Mouse (Mus musculus) megakaryocyte, embryonic 14.5 days (primary cell): ENCODE data around the gene Odf3. TPM values are rescaled to one million over a fixed set of nuclear protein-coding genes. Genes with fewer than 3 reads are reported as not detected.

Source experiments
- H3K27me3 ChIP-seq: replicated peaks from 2 replicates; pipeline ENCODE3; 2012; ENCODE audit warnings: inconsistent platforms
- H3K36me3 ChIP-seq: replicated peaks from 2 replicates; pipeline ENCODE3; 2012; ENCODE audit warnings: low read length, inconsistent platforms, mixed read lengths
- H3K4me1 ChIP-seq: 2 replicates; pipeline ENCODE4 v1.6.1; 2012; ENCODE audit warnings: inconsistent platforms
- H3K4me3 ChIP-seq: replicated peaks from 2 replicates; pipeline ENCODE3; 2012; ENCODE audit warnings: moderate library complexity, mild to moderate bottlenecking, inconsistent platforms
- H3K9me3 ChIP-seq: 2 replicates; pipeline ENCODE4 v1.6.1; 2012; ENCODE audit warnings: inconsistent platforms
- FLI1 ChIP-seq: IDR thresholded peaks from 2 replicates; pipeline ENCODE4 v1.6.1; 2012; ENCODE audit warnings: low read length, inconsistent platforms, mixed read lengths
- GATA1 ChIP-seq: IDR thresholded peaks from 3 replicates; pipeline ENCODE4 v1.6.1; 2012; ENCODE audit warnings: mixed read lengths, low read length, inconsistent platforms, borderline replicate concordance
- polyA plus RNA-seq: library from polyadenylated mRNA; stranded (reverse); fragments of >175 nt; gene quantifications from 2 replicates; pipeline ENCODE4 v1.2.3, GENCODE M21; 2012; ENCODE audit warnings: low replicate concordance; ENCODE audit not compliant: insufficient read depth

Gene Odf3
- polyA plus RNA-seq, 1 experiment, result 0.13 TPM

DNA sequence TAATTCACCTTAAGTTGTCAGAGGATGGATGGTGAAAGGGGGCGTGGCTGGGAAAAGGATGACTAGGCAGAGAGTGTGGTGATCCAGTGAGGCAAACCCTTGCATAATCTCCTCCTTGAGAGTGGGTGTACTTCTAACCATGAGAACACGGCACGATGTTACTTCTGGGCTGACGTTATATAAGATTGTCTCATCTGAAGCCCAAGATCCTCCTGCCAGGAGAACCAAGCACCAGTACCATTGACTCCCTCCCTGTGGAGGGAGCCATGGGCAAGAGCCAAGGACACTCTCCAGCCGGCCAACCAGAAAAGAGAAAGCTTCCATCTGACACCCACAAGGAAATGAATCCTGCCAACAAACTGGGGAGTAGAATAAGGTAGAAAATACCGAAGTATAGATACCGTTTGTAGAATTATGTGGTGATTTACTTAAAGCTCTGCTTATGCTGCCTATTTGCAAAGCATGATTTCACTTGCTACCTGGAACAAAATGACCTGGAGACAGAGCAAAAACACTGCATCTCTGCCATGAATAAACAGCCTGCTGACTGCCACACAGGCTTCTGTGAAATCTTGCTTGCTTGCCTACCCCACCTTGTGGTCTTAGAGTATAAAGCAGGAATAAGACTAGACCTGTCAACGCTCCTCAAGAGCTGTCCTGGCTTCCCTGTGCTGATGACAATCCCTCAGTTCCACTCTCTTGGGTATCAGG lies 19.3 kb upstream of the Odf3 start:
- peaks cover 10% of the 10 kb centered on the region for H3K4me1 ChIP-seq
- H3K36me3 ChIP-seq, result no peaks in the 10 kb centered on the region
- peaks cover 28% of the 10 kb centered on the region for H3K27me3 ChIP-seq
- no peaks in the 10 kb centered on the region for H3K9me3 ChIP-seq
- peak overlapping the region; percentile 80 for H3K4me3 ChIP-seq
- no peak for TF ChIP-seq GATA1
- TF ChIP-seq FLI1, result no peak

DNA sequence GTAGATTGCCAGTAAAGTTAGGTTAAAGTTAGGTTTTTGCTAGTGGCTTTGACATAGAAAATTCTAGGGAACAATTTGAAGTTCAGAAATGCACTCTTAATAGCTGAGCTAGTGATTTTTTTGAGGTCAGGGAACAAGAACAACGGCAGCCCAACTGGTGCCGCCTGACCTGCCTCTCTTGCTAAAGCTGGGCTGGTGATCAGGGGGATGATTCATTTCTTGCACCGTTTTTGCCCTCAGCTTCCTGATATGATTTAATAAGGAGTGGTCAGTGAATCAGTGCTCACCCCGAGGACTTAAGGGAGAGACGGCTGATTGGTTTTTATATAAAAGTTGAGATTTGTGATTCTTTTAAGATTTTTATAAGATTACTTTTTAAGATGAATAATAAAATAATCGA lies 16.2 kb upstream of the Odf3 start:
- H3K9me3 ChIP-seq, result no peaks in the 10 kb centered on the region
- no peak overlapping the region for H3K4me3 ChIP-seq
- no peaks in the 10 kb centered on the region for H3K36me3 ChIP-seq
- peaks cover 48% of the 10 kb centered on the region for H3K27me3 ChIP-seq
- peaks cover 15% of the 10 kb centered on the region for H3K4me1 ChIP-seq
- TF ChIP-seq GATA1 (no peak), FLI1 (no peak)

DNA sequence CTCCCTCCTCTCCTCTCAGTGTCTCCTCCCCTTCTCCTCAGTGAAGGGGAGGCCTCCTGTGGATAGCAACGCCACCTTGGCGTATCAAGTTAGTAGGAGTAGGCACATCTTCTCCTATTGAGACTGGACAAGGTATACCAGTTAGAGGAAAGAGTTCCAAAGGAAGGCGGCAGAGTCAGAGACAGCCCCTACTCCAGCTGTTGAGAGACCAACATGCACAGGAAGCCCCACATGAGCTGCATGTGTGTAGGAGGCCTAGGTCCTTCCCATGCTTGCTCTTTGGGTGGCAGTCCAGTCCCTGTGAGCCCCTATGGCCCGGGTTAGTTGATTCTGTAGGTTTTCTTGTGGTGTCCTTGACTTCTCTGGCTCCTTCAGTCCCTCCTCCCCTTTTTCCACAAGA lies 14.3 kb upstream of the Odf3 start:
- TF ChIP-seq GATA1, result no peak
- TF ChIP-seq FLI1, result no peak
- Histone ChIP-seq H3K4me3 (no peak overlapping the region), H3K27me3 (peaks cover 62% of the 10 kb centered on the region), H3K4me1 (peaks cover 17% of the 10 kb centered on the region), H3K9me3 (no peaks in the 10 kb centered on the region), H3K36me3 (no peaks in the 10 kb centered on the region)

DNA sequence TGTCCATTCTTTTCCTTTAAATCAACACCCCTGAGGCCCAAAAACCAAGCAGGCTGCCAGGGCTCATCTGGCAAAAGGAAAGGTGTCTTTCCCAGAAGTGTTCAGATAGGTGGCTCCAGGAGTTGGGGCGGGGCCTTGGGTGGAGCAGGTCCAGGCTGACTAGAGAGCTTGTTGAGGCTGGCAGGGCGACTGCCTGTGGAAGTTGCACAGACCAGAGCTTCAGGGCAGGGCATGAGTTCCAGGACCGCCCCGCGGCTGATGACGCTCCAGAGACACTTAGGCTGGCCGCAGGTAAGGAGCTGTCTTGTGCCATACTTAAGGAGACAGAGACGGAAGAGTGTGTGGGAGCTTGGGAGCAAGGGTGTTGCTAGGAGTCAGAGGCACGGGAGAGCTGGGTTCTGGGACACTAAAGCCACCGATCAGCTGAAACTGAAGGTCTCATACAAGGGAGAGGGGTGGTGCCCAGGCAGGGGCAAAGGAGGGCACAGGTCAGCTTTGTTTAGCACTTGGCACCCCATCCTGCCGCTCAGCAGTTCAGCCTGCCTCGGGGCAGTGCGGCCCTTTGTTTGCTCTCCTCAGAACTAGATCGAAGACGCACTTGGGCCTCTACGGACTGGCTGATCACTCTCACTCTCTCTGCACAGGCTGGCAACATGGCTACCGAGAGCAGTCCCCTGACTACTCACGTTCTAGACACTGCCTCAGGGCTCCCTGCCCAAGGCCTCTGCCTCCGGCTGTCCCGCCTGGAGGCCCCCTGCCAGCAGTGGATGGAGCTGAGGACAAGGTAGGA lies 12.4 kb upstream of the Odf3 start, which contains the start of gene Urah:
Gene Urah (plus strand): TSS at position 51 of the 790 bp plus-strand sequence.
- H3K4me3 ChIP-seq, result no peak within 1 kb of the TSS
- no peaks in the 10 kb centered on the region for H3K36me3 ChIP-seq
- peaks cover 19% of the 10 kb centered on the region for H3K4me1 ChIP-seq
- no peaks in the 10 kb centered on the region for H3K9me3 ChIP-seq
- TF ChIP-seq FLI1 (no peak), GATA1 (no peak)
- H3K27me3 ChIP-seq, result peaks cover 76% of the 10 kb centered on the region

DNA sequence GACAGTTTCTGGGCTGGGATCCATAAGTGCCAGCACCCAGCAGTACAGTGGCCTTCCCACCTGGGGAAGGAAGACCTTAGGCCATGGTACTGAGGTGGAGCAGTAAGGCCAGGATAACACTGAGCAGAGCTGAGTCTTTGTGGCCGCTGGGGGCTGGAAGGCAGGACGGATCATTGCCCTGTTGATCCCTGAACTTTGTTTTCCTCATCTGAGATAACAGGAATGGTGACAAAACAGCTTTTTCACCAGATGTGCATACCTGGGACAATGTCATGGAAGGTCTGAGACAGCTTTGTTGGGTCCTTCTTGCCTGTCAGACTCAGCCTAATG lies 11.9 kb upstream of the Odf3 start:
- Histone ChIP-seq H3K4me3 (no peak overlapping the region), H3K4me1 (peaks cover 19% of the 10 kb centered on the region), H3K27me3 (peaks cover 77% of the 10 kb centered on the region), H3K9me3 (no peaks in the 10 kb centered on the region), H3K36me3 (no peaks in the 10 kb centered on the region)
- TF ChIP-seq FLI1 (no peak), GATA1 (no peak)

DNA sequence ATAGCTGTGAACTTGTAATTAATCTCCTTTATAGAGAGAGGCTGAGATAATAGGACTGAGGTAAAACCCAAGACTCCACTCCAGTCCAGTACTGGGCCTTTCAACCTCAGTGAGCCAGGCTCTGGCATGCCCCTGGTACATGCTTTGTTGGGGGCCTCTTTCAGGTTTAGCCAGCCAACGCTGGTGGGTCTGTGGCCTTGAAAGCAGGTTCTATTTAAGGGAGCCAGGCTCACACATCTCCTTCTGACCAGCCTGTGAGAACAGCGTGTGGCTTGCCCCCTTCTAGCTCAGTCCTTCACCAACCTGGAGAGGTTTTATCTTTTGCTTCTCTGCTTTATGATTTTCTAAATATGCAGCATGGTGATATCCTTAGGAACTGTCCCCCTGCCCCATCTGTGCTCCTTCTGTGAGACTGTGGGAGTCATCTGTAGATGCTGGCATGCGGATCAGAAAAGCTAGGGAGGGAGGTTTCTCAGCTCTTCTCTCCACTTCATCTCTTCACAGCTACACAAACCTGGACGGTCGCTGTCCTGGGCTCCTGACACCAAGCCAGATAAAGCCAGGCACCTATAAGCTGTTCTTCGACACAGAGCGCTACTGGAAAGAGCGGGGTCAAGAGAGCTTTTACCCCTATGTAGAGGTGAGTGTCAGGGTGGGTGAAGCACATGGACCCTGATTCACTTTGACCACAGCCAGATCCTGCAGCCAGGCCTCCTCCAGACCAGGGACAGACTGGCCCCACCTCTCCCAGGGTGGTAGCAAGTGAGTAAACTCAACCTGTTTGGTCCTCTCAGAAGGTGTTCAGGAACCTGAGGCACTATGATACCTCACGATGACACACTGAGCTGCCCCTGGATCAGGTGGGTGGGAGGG lies 11.1 kb upstream of the Odf3 start:
- no peaks in the 10 kb centered on the region for H3K9me3 ChIP-seq
- peaks cover 20% of the 10 kb centered on the region for H3K4me1 ChIP-seq
- H3K27me3 ChIP-seq, result peaks cover 82% of the 10 kb centered on the region
- no peak overlapping the region for H3K4me3 ChIP-seq
- no peaks in the 10 kb centered on the region for H3K36me3 ChIP-seq
- no peak for TF ChIP-seq FLI1
- TF ChIP-seq GATA1, result no peak

DNA sequence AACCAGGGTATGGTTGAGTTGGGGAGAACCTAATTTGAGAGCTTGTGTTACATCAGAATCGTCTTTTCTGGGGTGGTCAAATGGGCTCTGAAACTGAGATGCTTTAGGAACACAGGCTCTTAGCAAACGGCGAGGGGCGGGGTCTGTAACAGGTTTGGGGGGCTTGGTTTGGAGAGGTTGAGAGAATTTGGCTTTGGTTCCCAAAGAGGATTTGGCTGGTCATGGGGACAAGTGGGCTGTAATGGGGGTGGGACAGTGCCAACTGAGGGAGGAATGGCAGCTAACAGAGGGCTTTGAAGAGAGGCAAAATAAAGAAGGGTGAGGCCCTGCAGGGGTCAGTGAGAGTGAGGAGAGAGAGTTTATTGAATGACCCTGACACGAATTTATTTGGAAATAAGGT lies 8.0 kb upstream of the Odf3 start:
- Histone ChIP-seq H3K27me3 (peaks cover 88% of the 10 kb centered on the region), H3K4me3 (no peak overlapping the region), H3K9me3 (no peaks in the 10 kb centered on the region), H3K36me3 (no peaks in the 10 kb centered on the region), H3K4me1 (peaks cover 24% of the 10 kb centered on the region)
- TF ChIP-seq FLI1, result no peak
- TF ChIP-seq GATA1, result no peak

DNA sequence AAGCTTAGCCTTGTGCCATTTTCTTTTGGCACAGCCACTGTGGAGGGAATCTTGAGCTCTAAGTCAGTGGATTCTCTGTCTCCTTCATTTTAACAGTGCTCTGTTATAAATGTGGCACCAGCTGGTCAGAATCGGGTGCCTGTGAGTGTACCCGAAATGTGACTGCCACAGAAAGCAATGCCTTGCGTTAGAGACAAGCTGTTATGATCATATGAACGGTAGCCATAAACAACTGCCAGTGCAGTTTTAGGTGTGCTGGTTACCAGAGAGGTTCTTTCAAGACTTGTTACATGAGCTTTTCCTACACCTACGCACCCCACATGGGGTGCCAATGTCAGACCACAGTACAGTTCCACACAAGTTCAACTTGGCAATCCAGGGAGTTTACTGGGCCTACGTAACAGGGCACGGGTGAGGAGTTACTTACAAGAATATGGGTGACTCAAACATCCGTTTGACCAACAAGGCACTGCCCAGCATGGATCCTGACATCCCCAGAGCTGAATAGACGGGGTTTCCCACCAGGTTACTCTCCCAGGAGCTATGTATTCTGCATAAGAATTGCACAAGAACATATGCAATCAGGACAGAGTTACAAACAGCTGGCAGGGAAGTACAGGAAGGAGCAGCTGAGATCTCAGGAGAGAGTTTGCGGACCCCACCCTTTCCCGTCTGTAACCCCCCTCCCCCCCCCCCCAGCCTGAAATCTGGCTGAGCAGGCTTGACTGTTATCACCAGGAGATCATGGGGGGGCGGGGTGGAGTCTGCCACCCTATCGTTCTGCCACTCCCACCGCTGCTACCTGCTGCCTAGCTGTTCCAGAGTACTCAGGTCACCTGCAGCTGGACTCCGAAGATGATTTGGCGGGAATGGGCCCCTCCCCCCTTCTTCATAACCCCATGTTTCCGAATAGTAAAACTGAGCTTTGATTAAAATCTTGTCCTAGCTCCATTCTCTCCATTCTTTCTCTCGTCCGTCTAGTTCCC lies 6.6 kb upstream of the Odf3 start:
- peaks cover 76% of the 10 kb centered on the region for H3K27me3 ChIP-seq
- H3K4me3 ChIP-seq, result no peak overlapping the region
- no peak for TF ChIP-seq FLI1
- no peak for TF ChIP-seq GATA1
- H3K9me3 ChIP-seq, result no peaks in the 10 kb centered on the region
- no peaks in the 10 kb centered on the region for H3K36me3 ChIP-seq
- peaks cover 34% of the 10 kb centered on the region for H3K4me1 ChIP-seq

DNA sequence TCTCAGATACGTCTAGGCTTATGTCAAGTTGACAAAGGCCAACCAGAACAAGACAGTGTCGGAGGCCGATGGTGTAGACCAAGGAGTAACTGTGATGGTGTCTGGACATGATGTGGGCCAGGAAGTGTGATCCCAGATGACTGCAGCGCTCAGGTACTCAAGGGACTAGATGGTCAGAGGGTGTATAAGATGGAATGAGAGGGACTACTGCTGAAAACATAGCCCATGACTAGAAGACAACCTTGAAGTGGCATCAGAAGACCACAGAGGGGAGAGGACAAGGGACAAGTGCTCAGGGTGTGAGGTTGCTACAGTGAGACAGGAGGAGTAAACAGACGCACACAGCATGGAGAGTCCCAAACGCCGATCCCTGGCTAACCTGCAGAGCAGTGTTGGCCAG lies 3.8 kb upstream of the Odf3 start:
- H3K4me1 ChIP-seq, result peaks cover 47% of the 10 kb centered on the region
- peaks cover 57% of the 10 kb centered on the region for H3K27me3 ChIP-seq
- no peaks in the 10 kb centered on the region for H3K9me3 ChIP-seq
- H3K4me3 ChIP-seq, result no peak overlapping the region
- no peak for TF ChIP-seq FLI1
- TF ChIP-seq GATA1, result no peak
- no peaks in the 10 kb centered on the region for H3K36me3 ChIP-seq
